Mouse (Mus musculus): Measurements from ENCODE around the gene Trp53i11.
A peak's percentile ranks its signal among the peaks of the same experiment; 100 is the strongest.

Trp53i11 gene

DNA sequence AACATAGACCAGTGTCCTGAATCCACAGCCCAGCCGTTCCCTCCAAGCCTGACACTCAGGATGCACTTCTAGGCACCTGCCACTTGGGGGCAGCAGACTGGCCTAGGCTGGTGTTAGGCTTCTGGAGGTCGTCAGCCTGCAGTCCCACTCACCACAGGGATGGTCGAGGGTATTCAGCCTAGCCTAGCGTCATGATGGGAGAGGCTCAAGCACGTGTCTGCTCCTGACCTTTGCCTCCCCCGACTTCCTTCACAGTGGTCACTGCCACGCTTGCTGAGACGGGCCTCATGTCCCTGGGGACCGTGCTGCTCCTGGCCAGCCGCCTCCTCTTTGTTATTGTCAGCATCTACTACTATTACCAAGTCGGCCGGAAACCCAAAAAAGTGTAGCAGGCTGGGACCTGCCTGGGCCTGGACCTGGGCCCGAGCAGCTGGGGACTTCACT is 12.2 kb downstream of the Trp53i11 start:
- DNase-seq (ENCODE audit: low spot score in 2 of 2) = no peak

DNA sequence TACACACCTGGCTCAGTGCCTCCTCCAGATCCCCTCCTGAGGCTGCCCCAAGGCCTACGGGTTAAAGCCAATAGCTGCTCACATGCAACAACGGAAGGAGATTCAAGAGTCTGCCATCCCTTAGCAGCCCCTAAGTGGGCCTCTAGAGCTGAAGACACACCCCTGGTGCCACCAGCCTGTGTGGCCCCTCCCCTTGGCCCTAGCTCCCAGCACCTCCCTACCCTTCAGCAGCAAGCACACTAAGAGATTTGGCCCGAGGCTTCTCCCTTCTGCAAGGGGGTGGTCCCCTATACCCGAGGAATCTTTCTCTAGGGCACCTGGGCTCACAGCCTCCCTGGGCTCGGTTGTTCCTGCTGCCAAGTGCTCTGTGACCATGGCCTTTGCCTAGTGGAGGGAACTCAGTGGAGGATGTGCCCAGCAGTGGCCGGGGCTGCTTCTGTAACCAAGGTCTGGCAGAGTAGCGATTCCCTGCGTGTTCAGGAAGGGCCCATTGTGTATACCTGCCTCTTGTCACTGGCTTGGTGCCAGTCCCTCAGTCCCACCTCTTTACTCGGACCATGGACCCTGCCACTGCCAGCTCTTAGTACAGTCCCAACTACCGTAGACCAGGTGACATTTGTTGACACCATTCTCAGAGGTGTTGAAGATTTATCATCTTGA is 13.5 kb downstream of the Trp53i11 start:
- no peak for DNase-seq (ENCODE audit: low spot score in 2 of 2)

DNA sequence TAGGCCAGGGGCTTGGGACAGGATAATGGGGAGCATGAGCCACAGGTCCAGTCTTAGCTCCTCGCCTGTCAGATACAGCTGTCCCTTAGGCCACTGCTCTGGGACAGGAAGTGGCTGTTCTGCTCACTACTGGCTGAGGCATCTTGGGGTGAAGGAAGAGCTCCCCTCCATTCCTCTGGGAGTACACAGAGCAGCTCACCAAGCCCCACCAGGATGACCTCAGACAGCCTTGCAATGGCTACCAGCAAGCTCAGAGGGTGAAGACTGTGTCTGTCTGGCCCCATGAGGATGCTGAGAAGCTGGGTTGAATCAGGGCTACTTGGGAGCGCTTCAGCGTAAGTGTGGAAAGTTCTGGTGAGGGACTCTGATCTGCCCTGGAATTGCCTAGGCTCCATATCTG is 14.6 kb downstream of the Trp53i11 start:
- DNase-seq (ENCODE audit: low spot score in 2 of 2) = no peak

DNA sequence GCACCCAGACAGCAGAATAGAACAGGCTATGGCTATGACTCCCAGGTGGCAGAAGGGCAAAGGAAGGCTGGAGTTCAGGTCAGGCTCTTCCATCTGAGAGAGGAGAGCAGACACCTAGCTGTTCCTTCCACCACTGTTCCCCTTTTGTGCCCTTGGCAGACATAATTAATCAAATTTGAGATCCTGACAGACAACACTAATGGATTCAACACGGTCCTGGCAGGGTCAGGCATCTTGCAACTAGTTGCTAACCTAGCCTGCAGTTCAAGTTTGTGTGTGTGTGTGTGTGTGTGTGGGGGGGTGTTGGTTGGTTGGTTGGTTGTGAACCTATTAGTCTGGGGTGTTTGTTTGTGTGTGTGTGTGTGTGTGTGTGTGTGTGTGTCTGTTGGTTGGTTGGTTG is 15.4 kb downstream of the Trp53i11 start:
- DNase-seq (ENCODE audit: low spot score in 2 of 2) = no peak

DNA sequence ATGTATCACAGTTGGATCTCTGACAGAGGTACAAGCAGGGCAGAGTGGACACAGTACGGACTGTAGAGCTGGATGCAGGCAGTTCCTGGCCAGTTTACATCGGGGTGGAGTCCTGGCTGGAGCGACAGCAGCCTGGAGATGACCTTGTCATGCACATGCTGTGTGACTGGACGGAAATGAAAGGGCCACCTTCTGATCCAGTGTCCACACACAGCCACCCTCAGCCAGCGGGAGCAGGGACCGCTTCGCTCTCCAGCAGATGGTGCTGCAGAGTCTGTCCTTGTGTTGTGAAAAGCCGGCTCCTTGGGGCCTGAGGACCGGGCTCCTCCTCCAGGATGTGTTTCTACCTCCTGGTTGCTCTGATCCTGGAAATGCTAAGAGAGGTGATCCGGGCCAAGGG is 16.3 kb downstream of the Trp53i11 start:
- DNase-seq (ENCODE audit: low spot score in 2 of 2) = peak in 1 of 2 experiments; percentile 59

DNA sequence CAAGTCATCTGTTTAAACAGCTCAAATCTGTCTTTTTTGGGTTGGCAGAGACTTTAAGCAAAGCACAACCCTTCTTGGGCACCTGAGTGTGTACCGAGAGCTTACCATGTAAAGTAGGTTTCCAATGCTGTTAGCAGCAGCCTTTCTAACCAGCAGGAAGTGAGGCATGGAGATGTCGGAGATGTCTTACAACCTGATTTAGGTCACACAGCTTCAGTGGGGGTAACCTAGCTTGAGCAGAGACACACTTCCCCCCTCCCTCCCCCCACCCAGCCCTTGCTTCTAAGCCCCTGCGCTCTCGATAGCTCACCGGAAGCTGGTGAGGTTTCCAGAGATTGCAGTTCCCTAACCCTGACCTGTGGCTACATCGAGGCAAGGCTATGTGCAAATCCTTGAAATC is 17.2 kb downstream of the Trp53i11 start:
- DNase-seq (ENCODE audit: low spot score in 2 of 2) = no peak

DNA sequence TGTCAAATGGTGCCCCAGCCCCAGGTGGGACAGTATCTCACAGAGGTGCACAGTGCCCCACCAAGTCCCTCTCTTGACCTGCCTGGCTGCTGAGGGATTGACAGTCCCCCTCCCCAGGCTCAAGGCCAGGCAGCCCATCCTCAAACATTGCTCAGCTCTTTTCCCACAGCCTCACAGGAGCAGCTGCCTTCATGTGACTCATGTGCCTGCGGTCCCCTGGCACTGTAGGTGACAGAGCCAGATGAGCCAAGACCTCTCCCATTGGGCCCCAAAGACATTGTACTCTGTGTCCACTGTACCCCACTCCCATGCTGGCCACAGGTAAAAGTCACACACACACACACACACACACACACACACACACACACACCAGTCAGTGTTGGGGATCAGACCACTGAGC is 18.8 kb downstream of the Trp53i11 start:
- no peak for DNase-seq (ENCODE audit: low spot score in 2 of 2)

DNA sequence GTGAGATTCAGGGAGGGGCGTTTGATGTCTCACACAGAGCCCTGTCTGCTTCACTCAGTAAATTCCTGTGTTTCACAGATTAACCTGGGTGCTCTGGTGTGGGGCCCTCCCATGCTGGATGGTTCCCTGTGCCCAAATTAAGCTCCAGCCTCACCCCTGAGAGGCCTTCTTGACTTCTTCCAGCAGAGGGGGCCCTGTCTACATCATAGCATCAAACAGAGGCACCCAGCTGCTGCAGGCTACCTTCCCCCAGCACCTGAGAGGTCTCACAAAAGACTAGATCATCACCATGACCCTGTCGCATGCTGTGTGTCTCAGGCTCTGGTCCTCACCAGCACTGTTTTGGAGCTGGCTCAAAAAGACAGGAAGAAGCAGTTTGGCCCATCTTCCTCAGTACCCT is 25.0 kb downstream of the Trp53i11 start:
- DNase-seq (ENCODE audit: low spot score in 2 of 2) = no peak

DNA sequence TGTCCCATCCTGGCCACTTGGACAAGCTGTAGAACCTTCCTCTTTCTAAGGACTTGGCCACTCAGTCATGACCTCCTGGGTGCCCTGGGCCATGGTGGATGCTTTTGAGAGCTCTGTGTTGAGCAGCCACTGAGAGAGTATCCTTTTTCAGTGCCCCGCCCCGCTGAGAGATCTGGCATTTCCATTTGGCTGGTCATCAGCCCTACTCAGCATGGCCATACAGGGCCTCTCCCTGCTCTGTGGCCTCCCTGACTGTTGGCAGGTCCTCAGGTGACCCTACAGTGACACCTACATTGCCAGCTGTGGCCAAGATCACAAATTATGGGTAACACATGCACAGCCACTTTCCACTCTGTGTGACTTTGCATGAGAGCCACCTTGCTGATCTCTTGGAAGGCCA is 25.5 kb downstream of the Trp53i11 start:
- no peak for DNase-seq (ENCODE audit: low spot score in 2 of 2)

DNA sequence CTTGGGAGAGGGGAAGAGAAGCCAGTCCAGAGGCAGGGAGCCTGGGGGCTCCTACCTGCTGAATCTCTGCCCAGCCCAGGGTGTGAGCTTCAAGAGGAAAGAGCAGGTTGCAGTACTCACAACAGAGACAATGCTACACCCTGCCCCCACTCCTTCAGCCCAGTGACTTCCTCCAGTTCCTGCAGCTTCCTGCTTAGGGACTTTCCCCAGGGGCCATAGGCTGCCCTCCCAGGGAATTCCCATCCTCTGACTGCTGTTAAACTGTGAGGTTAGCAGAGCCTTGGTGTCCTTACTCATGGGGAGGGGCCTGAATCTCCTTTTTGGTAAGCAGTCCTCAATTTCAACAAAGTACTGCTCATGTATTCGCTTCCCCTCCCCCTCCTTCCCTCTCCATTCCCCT is 26.8 kb downstream of the Trp53i11 start:
- no peak for DNase-seq (ENCODE audit: low spot score in 2 of 2)

DNA sequence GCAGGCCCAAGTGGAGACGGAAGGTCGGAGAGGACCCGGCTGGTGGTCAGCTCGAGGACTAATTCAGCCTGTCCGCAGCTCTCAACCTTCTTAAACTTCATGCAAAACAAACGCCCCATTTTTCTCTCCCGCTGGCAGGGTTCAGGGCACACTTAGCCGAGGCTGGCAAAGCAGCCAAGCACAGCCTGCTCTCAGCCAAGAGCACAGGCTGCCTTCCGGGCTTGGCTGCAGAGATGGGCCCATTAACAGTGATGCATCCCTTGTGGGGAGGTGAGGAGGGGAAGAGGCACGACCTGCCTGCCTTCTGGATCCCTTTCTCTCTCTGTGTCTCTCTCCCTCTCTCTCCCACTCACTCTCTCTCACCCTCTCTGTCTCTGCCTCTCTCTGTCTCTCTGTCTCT is 28.4 kb downstream of the Trp53i11 start:
- no peak for DNase-seq (ENCODE audit: low spot score in 2 of 2)

DNA sequence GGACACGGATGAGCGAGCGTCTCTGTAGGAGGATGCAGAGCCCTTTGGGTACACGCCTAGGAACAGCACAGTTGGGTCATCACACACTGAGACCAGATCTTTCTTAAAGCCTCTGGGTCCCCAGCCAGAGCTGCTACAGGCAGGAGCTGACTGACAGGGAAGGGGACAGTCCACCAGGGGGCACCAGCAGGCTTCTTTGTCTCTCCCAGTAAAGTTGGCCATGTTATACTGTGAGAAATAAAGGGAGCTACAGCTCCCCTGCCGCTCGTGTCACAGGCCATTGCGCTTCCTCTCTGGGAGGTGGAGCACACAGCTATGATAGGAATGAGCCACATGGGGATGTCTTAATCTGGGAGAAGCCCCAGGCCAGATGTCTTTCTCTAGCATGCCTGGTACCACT is 29.7 kb downstream of the Trp53i11 start:
- DNase-seq (ENCODE audit: low spot score in 2 of 2) = peak in 1 of 2 experiments; percentile 88

DNA sequence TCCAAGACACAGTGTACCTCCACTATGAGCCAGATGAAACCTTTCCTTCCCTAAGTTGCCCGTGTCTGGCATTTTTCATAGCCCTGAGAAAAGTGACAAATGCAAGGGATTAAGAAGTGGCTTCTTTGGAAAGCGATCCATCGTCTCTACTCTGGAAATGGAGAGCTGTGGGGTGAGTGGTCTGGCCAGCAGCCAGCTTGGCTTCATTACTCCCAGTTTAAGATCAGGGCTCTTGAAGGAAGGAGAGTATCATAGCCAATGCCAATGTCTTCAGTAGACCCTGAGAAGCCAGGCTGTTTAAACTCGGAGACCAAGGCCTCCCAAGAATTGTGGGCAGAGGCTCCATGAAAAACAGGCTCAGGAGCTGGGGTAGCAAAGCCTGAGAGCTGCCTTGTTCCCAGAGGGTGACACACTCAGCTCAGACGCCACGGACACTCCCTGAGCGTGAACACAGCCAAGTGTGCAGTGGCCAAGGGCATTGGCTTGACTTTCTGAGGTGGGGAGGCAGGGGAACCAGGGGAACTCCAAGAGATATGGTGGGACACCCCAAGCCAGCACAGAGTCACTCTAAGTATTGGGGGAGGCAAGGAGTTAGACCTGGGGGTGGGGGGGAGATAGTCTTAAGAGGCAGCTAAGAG is 31.1 kb downstream of the Trp53i11 start:
- DNase-seq (ENCODE audit: low spot score in 2 of 2) = no peak

DNA sequence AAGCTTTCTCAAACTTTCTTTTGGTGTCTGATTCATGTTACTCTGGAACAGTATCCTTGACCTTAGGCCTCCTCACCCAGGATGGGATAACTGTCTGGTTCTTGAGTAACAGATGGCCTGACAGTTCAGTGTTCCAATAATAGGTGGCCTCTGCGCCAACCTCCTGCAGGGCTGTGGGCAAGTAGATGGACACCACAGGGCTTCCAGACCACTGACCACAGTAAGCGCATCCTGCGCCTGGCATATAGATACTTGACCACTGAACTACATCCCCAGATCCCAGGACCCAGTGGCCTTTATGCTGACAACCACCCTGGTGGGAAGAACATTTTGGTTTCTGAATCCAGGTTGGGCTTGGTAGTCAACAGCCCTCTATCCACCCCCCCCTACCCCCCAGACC is 32.2 kb downstream of the Trp53i11 start:
- DNase-seq (ENCODE audit: low spot score in 2 of 2) = no peak

DNA sequence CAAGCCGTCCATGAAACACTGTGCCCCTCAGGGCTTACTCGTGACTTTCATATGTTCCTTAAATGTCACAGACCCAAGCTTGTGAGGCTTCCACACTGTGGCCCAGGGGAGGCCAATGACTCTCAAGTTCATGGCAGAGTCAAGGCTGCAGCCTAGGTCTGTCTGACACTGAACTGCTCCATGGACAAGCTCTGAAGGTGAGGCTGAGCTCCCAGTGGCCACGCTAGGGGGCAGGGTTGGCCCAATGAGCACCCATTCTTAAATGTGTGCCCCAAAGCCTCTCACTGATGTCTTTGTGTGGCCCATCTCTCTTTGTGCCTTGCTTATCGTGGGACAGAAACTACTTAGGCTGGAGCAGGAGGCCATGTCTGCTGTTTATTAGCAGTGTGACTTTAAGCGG is 33.1 kb downstream of the Trp53i11 start:
- DNase-seq (ENCODE audit: low spot score in 2 of 2) = no peak

DNA sequence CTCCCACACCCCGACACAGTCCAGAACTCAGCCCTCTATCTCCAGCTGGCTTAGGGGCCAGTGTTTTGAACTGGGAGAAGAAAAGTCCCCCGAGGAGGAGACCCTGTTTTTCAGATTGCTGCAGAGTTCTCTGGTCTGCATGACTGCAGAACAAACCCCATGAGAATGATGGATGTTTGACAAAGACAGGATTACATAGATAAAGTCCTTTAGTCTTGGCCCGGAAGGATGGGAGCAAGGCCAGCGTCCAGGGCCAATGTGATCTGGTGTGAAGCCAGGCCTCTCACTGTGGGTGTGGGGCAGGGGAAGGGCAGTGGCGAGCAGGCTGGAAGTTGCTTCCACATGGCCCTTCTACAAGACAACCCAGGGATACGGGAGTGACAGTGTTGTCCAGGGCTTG is 36.1 kb downstream of the Trp53i11 start:
- DNase-seq (ENCODE audit: low spot score in 2 of 2) = no peak

DNA sequence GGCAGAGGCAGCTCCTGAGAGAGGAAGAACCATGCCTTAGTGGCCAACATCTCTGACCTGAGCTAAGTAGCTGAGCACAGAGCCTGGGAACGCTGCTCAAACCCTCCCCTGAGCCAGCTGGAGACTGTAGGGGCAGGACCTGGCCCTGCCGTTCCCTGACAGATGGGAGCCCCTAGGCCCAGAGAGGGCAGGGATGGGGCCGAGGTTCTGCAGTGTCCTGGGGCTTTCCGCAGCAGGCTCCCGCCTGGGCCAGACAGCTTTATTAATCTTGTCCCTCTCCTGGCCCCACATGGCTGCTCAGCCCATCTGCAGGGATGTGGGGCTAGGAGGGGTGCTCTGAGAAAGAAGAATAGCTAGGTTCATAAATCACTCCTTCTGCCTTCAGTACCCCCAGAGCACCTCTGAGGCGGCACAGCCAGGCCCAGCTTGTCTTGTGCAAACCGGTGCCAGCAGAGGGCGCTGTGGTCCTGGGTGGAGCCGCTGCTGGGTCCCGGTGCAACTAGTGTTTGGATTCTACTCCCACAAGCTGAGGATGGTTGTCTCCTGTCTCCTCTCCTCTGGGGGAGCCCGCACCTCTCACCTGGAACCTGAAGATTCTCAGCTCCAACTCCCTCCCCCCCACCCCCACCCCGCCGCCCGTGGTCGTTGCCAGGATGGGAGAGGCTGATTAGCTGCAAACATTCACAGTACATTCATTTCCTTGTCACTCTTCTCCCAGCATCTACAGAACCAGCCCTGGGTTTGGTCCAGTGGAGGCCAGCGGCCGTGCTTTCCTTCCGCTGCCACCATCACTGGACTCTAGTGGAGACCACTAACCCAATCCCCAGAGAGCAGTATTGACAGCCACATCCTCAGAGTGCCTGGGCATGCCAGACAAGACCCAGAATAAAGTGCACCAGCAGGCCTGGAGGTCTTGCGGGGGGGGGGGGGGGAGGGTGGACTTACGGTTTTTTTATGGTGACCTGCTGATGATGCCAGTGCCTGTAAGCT is 39.6 kb downstream of the Trp53i11 start:
- peak in 1 of 2 experiments; percentile 57 for DNase-seq (ENCODE audit: low spot score in 2 of 2)

DNA sequence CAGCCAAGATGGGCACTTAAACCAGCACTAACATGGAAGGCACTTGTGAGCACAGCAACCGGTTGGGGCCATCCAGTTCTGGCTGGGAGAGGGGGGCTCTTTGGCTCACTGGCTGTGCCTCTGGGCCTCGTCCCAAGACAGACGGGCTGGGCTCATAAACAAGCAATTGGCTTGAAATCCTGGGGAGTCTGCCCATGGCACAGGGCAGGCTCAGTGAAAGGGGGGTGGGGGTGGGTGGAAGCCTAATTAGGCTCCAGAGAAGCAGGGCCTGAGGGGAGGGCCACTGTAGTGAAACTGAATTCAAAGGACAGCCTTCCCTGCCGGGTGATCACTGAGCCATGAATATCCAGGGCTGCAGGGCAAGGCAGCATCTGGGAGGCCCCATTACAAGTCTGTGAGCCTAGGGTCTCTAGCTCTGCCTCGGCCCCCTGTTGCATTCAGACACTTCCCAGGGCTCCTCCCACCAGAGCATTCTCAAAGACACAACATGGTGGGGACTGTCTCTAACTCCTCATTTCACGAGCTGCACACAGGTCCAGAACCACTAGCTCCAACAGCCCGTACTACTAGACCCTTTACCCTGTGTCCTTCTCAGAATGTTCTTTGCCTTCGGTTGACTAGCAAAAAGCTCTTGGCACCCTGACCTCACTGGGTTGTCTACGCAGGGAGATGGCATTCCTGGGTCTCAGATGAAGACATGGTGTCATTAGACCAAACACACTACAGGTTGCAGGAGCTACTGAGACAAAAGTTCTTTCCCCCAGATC is 40.5 kb downstream of the Trp53i11 start:
- DNase-seq (ENCODE audit: low spot score in 2 of 2) = no peak

DNA sequence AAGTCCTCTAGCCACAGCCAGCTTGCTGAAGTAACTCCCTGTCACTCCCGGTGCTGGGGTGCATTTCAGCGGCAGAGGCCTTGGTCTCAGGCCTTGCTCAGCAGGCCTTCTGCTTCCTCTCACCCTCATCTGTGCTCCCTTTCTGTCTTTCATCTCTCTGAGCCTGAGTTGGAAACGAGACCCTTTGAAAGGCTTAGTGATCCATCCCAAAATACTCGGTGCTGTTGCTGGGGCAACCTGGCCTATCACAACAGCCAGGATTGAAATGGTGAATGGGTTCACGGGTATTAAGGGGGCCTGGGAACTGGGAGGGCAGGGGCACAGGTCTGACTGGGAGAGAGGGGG is 41.1 kb downstream of the Trp53i11 start:
- no peak for DNase-seq (ENCODE audit: low spot score in 2 of 2)

DNA sequence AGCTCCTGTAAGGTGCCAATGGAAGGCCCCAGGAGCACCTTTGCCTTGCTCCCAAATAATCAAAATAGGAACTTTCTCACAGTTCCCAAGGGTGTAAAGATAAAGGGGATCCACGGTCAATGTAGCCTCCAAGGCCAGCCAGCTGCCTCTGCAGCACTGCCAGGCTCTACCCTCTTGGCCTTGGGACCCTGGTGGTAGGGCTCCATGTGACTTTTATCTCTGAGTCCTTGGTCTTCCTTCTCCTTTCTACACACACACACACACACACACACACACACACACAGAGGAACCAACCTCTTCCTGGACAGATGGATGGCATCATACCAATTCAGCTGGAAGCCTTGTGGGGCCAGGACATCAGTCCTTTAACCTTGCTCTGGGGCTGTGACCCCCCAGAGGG is 44.8 kb downstream of the Trp53i11 start:
- no peak for DNase-seq (ENCODE audit: low spot score in 2 of 2)

DNA sequence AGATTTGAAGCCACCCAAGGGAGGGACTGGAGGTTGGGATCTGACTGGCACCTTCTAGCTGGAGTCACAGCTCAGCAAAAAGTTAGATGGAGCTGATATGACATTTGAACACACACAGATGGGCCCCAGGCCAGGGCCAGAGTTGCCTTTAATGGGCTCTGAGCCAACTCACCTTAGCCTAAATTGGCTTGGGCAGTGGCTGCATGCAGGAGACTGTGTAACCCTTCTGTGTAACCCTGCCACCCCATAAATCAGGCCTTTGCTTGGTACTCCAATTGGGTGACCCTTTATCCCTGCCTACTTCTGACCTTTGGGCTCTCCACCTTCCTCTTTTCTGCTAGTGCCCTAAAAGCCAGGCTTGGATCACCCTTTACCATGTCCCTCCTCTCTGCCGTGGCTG is 49.7 kb downstream of the Trp53i11 start:
- no peak for DNase-seq (ENCODE audit: low spot score in 2 of 2)

DNA sequence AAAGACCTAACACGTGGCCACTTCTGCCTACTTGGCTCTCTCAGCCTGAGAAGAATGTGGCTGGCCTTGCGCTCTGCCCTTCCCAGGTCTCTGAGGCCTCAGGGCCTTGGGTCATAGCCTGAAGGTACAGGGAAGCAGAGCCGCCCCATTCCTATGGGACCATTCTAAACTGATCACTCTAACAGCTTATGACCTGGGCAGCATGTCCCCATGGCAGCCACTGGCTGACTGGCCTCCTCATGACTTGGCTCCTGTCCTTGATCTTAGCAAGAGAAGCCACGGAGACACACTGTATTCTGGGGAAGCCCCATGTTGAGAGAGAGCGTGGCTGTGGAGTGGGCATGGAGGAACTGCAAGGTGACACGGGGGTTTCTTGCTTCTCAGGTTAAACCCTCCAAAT is 51.5 kb downstream of the Trp53i11 start:
- no peak for DNase-seq (ENCODE audit: low spot score in 2 of 2)
